Mouse (Mus musculus): ENCODE results near the gene Tmem156. TPM values are rescaled to one million over a fixed set of nuclear protein-coding genes. Genes with fewer than 3 reads are reported as not detected.
"Not testable (repeated sequence)": the region's sequence is repeated elsewhere in the genome, so short reads cannot be mapped to it uniquely, and the experiment has no call there.

The Tmem156 gene
- polyA plus RNA-seq, 1 experiment from 2014 or later, result 0.31 TPM

DNA sequence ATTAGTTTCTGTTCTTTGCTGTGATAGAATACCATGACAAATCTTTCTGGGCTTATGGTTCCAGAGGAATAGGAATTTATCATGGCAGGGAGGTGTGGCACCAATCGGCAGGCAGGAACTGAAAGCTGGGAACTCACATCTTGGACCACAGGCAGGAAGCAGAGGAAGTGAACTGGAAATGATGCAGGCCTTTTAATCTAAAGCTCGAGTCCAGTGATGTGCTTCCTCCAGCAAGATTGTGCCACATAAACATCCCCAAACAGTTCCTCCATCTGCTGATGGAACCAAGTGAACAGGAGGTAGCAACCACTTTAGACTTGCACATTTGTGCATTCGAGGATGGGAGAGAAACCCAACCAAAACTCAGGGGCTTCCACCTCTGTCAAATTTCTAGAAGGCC is 28.0 kb upstream of the Tmem156 start:
- H3K4me1 ChIP-seq (ENCODE audit: control insufficient read depth, insufficient read depth, low read length), result no peaks in the 10 kb centered on the region

DNA sequence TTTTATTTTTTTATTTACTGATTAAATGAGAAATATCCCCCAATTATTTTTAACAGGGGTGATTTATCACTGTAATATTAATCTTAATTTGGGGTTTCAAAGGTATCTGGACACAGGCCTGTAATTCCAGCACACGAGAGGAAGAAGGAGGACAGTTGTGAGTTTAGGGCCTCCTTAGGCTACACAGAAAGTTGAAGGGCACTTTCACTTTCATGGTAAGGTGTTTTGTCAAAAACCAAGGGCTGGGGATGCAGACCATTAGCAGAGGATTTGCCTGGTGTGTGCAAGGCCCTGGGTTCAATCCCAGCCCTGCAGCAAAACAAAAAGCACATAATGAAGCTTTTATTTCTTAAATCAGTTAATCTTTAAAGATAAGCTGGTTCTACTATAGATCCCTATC is 27.6 kb upstream of the Tmem156 start:
- no peaks in the 10 kb centered on the region for H3K4me1 ChIP-seq (ENCODE audit: control insufficient read depth, insufficient read depth, low read length)
- H3K36me3 ChIP-seq (ENCODE audit: control insufficient read depth, insufficient read depth, low read length), result no peaks in the 10 kb centered on the region; the same call in 1 of the 2 replicates
- no peak overlapping the region for H3K9ac ChIP-seq (ENCODE audit: low read depth, low read length)
- no peaks in the 10 kb centered on the region for H3K27me3 ChIP-seq (ENCODE audit: control insufficient read depth, insufficient read depth, low read length)
- H3K9me3 ChIP-seq (ENCODE audit: control insufficient read depth, low read length), result no peaks in the 10 kb centered on the region
- H3K4me3 ChIP-seq (ENCODE audit: low read length), result no peak overlapping the region
- no peak overlapping the region for H3K4me2 ChIP-seq (replicated peaks; ENCODE audit: low read depth, low read length)
- ATAC-seq (ENCODE audit: low FRiP score, low TSS enrichment), result no peak
- no peak overlapping the region for H3K27ac ChIP-seq (ENCODE audit: low read depth, low read length)
- WGBS, result 63% methylated on average over 1 of the region's 1 CpGs

More for the DNA sequence above, 28.0 kb upstream of the Tmem156 start:
- Histone ChIP-seq H3K9me3 (ENCODE audit: control insufficient read depth, low read length) (no peaks in the 10 kb centered on the region), H3K27ac (ENCODE audit: low read depth, low read length) (no peak overlapping the region), H3K9ac (ENCODE audit: low read depth, low read length) (no peak overlapping the region), H3K27me3 (ENCODE audit: control insufficient read depth, insufficient read depth, low read length) (no peaks in the 10 kb centered on the region), H3K4me3 (ENCODE audit: low read length) (no peak overlapping the region), H3K36me3 (ENCODE audit: control insufficient read depth, insufficient read depth, low read length) (no peaks in the 10 kb centered on the region; the same call in 1 of the 2 replicates), H3K4me2 (replicated peaks; ENCODE audit: low read depth, low read length) (no peak overlapping the region)
- ATAC-seq (ENCODE audit: low FRiP score, low TSS enrichment), result no peak
- 61% methylated on average over 3 of the region's 3 CpGs for WGBS

DNA sequence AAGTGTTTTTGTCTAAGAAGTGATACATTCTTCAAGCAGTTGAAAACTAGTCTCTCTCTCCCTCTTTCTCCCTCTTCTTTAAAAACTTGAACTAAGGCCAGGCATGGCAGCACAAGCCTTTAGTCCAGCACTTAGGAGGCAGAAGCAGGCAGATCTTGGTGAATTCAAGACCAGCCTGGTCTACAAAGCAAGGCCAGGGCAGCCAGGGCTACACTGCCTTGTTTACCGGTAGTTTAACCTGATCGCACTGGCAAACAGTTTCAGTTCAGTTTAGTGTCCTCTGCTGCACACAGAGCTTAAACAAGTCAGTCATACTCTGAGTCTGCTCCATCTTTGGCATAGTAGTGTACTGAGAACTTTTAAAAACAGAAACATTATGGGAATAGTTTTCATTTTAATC is 24.9 kb upstream of the Tmem156 start:
- Histone ChIP-seq H3K9ac (ENCODE audit: low read depth, low read length) (no peak overlapping the region), H3K27me3 (ENCODE audit: control insufficient read depth, insufficient read depth, low read length) (no peaks in the 10 kb centered on the region), H3K9me3 (ENCODE audit: control insufficient read depth, low read length) (no peaks in the 10 kb centered on the region), H3K36me3 (ENCODE audit: control insufficient read depth, insufficient read depth, low read length) (no peaks in the 10 kb centered on the region; the same call in 1 of the 2 replicates), H3K4me3 (ENCODE audit: low read length) (no peak overlapping the region), H3K4me1 (ENCODE audit: control insufficient read depth, insufficient read depth, low read length) (no peaks in the 10 kb centered on the region), H3K4me2 (replicated peaks; ENCODE audit: low read depth, low read length) (no peak overlapping the region), H3K27ac (ENCODE audit: low read depth, low read length) (no peak overlapping the region)
- 100% methylated on average over 2 of the region's 2 CpGs for WGBS
- no peak for ATAC-seq (ENCODE audit: low FRiP score, low TSS enrichment)

DNA sequence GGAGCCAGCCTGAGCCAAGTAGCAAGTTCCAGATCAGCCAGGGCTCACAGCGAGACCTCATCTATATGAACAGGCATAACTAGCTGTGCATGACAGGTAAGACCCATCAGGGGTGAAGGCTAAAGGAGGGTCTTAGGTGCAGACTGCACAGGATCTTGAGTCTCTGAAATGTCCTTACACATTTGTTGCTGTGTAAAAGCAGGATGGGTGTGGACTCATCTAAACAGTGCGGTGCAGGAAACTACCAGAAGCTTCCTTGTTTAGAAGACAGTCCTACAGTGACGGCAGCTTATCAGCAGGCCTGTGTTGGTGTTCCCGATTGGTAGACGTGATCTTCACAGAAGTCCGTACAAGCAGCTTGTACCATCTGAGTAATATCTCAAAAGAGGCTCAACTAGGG is 21.4 kb upstream of the Tmem156 start:
- H3K4me2 ChIP-seq (replicated peaks; ENCODE audit: low read depth, low read length), result no peak overlapping the region
- ATAC-seq (ENCODE audit: low FRiP score, low TSS enrichment), result no peak
- no peaks in the 10 kb centered on the region for H3K27me3 ChIP-seq (ENCODE audit: control insufficient read depth, insufficient read depth, low read length)
- no peak overlapping the region for H3K9ac ChIP-seq (ENCODE audit: low read depth, low read length)
- H3K36me3 ChIP-seq (ENCODE audit: control insufficient read depth, insufficient read depth, low read length), result no peaks in the 10 kb centered on the region; the same call in 1 of the 2 replicates
- no peak overlapping the region for H3K27ac ChIP-seq (ENCODE audit: low read depth, low read length)
- no peaks in the 10 kb centered on the region for H3K9me3 ChIP-seq (ENCODE audit: control insufficient read depth, low read length)
- H3K4me3 ChIP-seq (ENCODE audit: low read length), result no peak overlapping the region
- H3K4me1 ChIP-seq (ENCODE audit: control insufficient read depth, insufficient read depth, low read length), result 0 out of 2 replicates have a peak, but pooled peaks cover 3% of the 10 kb centered on the region
- 92% methylated on average over 6 of the region's 6 CpGs for whole genome bisulfite sequencing

DNA sequence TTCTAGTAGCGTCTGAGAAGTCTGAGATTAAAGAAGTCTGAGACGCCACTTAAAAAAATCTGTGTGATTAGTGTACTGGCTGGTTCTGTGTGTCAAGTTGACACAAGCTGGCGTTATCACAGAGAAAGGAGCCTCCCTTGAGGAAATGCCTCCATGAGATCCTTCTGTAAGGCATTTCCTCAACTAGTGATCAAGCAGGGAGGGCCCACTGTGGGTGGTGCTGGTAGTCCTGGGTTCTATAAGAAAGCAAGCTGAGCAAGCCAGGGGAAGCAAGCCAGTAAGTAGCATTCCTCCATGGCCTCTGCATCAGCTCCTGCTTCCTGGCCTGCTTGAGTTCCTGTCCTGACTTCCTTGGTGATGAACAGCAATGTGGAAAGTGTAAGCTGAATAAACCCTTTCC is 20.3 kb upstream of the Tmem156 start:
- 57% methylated on average over 3 of the region's 3 CpGs for WGBS
- not testable (repeated sequence) for H3K9me3 ChIP-seq (ENCODE audit: control insufficient read depth, low read length); H3K36me3 ChIP-seq (ENCODE audit: control insufficient read depth, insufficient read depth, low read length); H3K27me3 ChIP-seq (ENCODE audit: control insufficient read depth, insufficient read depth, low read length); ATAC-seq (ENCODE audit: low FRiP score, low TSS enrichment); H3K4me3 ChIP-seq (ENCODE audit: low read length); H3K9ac ChIP-seq (ENCODE audit: low read depth, low read length); H3K4me2 ChIP-seq (replicated peaks; ENCODE audit: low read depth, low read length); H3K4me1 ChIP-seq (ENCODE audit: control insufficient read depth, insufficient read depth, low read length); H3K27ac ChIP-seq (ENCODE audit: low read depth, low read length)

DNA sequence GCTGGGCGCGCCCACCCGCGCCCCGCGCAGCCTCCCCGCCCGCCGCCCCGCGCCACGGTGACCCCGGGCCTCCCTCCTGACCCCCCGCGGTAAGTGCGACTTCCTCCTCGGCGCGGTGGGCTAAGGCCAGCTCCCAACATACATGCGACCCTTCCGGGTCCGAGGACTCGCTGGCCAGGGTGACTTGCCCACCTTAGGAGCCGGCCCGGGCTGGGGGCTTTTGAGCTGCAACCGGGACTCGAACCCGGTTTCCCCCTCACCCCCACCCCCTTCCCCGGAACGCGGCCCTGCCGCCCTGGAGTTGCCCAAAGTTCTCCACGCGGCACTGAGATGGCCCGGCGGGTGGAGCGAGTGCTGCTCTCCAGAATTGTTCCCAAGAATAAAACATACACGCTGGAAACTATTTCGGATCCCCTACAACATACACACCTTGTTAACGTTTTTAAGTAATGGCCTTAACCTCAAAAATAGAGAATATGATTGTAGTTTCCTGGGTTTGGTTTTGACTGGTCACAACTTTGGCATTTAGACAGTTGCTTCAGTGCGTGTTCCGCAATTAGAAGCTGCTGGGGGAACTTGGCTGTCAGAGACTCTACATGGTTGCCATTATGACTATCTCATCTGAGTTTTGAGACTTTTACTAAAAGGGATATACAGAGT is 16.0 kb upstream of the Tmem156 start:
- no peak; the same call in 1 of the 2 replicates for ATAC-seq (ENCODE audit: low FRiP score, low TSS enrichment)
- Histone ChIP-seq H3K9ac (ENCODE audit: low read depth, low read length) (peak overlapping the region; percentile 92), H3K4me2 (replicated peaks; ENCODE audit: low read depth, low read length) (peak overlapping the region; percentile 54), H3K36me3 (ENCODE audit: control insufficient read depth, insufficient read depth, low read length) (no peaks in the 10 kb centered on the region), H3K4me1 (ENCODE audit: control insufficient read depth, insufficient read depth, low read length) (0 out of 2 replicates have a peak, but pooled peaks cover 3% of the 10 kb centered on the region), H3K27me3 (ENCODE audit: control insufficient read depth, insufficient read depth, low read length) (no peaks in the 10 kb centered on the region), H3K4me3 (ENCODE audit: low read length) (peak overlapping the region; percentile 73), H3K9me3 (ENCODE audit: control insufficient read depth, low read length) (no peaks in the 10 kb centered on the region), H3K27ac (ENCODE audit: low read depth, low read length) (peak overlapping the region; percentile 81; the same call in 1 of the 2 replicates)
- 2% methylated on average over 35 of the region's 42 CpGs for WGBS

- ATAC-seq (ENCODE audit: low FRiP score, low TSS enrichment), result peak; percentile 98
- Histone ChIP-seq H3K36me3 (ENCODE audit: control insufficient read depth, insufficient read depth, low read length) (no peaks in the 10 kb centered on the region), H3K9me3 (ENCODE audit: control insufficient read depth, low read length) (no peaks in the 10 kb centered on the region), H3K9ac (ENCODE audit: low read depth, low read length) (peak within 1 kb of the TSS; percentile 92), H3K4me3 (ENCODE audit: low read length) (peak within 1 kb of the TSS; percentile 73), H3K4me2 (replicated peaks; ENCODE audit: low read depth, low read length) (peak within 1 kb of the TSS; percentile 54), H3K4me1 (ENCODE audit: control insufficient read depth, insufficient read depth, low read length) (0 out of 2 replicates have a peak, but pooled peaks cover 3% of the 10 kb centered on the region), H3K27me3 (ENCODE audit: control insufficient read depth, insufficient read depth, low read length) (no peaks in the 10 kb centered on the region), H3K27ac (ENCODE audit: low read depth, low read length) (peak within 1 kb of the TSS; percentile 81)
- 6% methylated on average over 27 of the region's 56 CpGs for WGBS
Observed at GRCm38 (mm10) chr5:65106876-65107772, 15.2 kb upstream of the Tmem156 start, which contains the start of gene Klhl5. TSS of gene Klhl5 (plus strand) at chr5:65107539.

- no peak for ATAC-seq (ENCODE audit: low FRiP score, low TSS enrichment)
- Histone ChIP-seq H3K9me3 (ENCODE audit: control insufficient read depth, low read length) (no peaks in the 10 kb centered on the region), H3K27me3 (ENCODE audit: control insufficient read depth, insufficient read depth, low read length) (no peaks in the 10 kb centered on the region), H3K27ac (ENCODE audit: low read depth, low read length) (peak overlapping the region; percentile 4; the same call in 1 of the 2 replicates), H3K4me2 (replicated peaks; ENCODE audit: low read depth, low read length) (no peak overlapping the region), H3K9ac (ENCODE audit: low read depth, low read length) (no peak overlapping the region), H3K36me3 (ENCODE audit: control insufficient read depth, insufficient read depth, low read length) (no peaks in the 10 kb centered on the region), H3K4me3 (ENCODE audit: low read length) (no peak overlapping the region), H3K4me1 (ENCODE audit: control insufficient read depth, insufficient read depth, low read length) (no peaks in the 10 kb centered on the region)
- 78% methylated on average over 10 of the region's 10 CpGs for WGBS
Observed at GRCm38 (mm10) chr5:65102641-65103042, 10.7 kb upstream of the Tmem156 start.
